Mouse (Mus musculus): ENCODE data around the gene Dnah2. TPM values are rescaled to one million over a fixed set of nuclear protein-coding genes. Genes with fewer than 3 reads are reported as not detected.
A peak's percentile ranks its signal among the peaks of the same experiment; 100 is the strongest.

The Dnah2 gene
- total and polyA plus RNA-seq, 3 experiments: under 0.01 to 0.03 TPM; not detected in 1

- Histone ChIP-seq H3K9me3 (replicated peaks; ENCODE audit: low read length) (no peaks in the 10 kb centered on the region), H3K9ac (ENCODE audit: insufficient read depth, low read depth) (no peak overlapping the region), H3K79me2 (replicated peaks; ENCODE audit: control insufficient read depth, extremely low read depth, insufficient read depth, poor library complexity, severe bottlenecking) (no peaks in the 10 kb centered on the region), H3K27me3 (replicated peaks) (no peaks in the 10 kb centered on the region), H3K4me1 (ENCODE audit: control insufficient read depth in 1 of 2, insufficient read depth in 2 of 2) (peaks cover 6 to 14% of the 10 kb centered on the region in 2 experiments; a peak in 3 of 4 replicates), H3K27ac (ENCODE audit: insufficient read depth, low read depth) (peak overlapping the region; percentile 47), H3K36me3 (replicated peaks in 1 of 2; ENCODE audit: control insufficient read depth in 1 of 2, insufficient read depth in 1 of 2, low read length in 1 of 2) (peaks cover 0 to 44% of the 10 kb centered on the region in 2 experiments), H3K4me2 (ENCODE audit: insufficient read depth, low read depth, poor library complexity, severe bottlenecking) (no peak overlapping the region), H3K4me3 (replicated peaks in 1 of 3; ENCODE audit: low read depth in 2 of 3, low read length in 2 of 3, poor library complexity in 1 of 3) (no peak overlapping the region)
- DNase-seq (ENCODE audit: extremely low read depth): no peak
- TF ChIP-seq RCOR1 (conservative IDR thresholded peaks at IDR 0.05; ENCODE audit: low read depth, low read length) (no peak), MXI1 (IDR thresholded peaks at IDR 0.05; ENCODE audit: low read depth, low read length) (no peak), NELFE (IDR thresholded peaks at IDR 0.05; ENCODE audit: low read depth, low read length) (no peak), MAFK (IDR thresholded peaks at IDR 0.05; ENCODE audit: insufficient replicate concordance, low read length) (no peak), SIN3A (IDR thresholded peaks at IDR 0.05; ENCODE audit: low read length) (no peak), UBTF (IDR thresholded peaks at IDR 0.05; ENCODE audit: low read depth, low read length) (no peak), ETS1 (conservative IDR thresholded peaks at IDR 0.05; ENCODE audit: low read depth, low read length) (no peak), EP300 (IDR thresholded peaks at IDR 0.05; ENCODE audit: low read length) (no peak), ZKSCAN1 (IDR thresholded peaks at IDR 0.05; ENCODE audit: borderline replicate concordance, low read depth, low read length) (no peak), ZC3H11A (IDR thresholded peaks at IDR 0.05; ENCODE audit: low read depth, low read length) (no peak), SMC3 (IDR thresholded peaks at IDR 0.05; ENCODE audit: low read depth, low read length) (no peak), GABPA (IDR thresholded peaks at IDR 0.05; ENCODE audit: insufficient replicate concordance, low read depth, low read length) (no peak), KAT2A (IDR thresholded peaks at IDR 0.05; ENCODE audit: insufficient replicate concordance, low read length) (no peak)
- dilution Hi-C loops (cut with MboI; ENCODE audit: extremely low pct_ligation_motif_present, extremely low pct_unique_long_range_greater_than_20kb, low sequenced_read_pairs): no loop called here
- in situ Hi-C loops (cut with MboI; ENCODE audit: low pct_ligation_motif_present, low pct_unique_long_range_greater_than_20kb, low sequenced_read_pairs): no loop called here
These were observed 169.3 kb downstream of the Dnah2 start for GRCm38 (mm10) chr11:69379600-69379999.

DNA sequence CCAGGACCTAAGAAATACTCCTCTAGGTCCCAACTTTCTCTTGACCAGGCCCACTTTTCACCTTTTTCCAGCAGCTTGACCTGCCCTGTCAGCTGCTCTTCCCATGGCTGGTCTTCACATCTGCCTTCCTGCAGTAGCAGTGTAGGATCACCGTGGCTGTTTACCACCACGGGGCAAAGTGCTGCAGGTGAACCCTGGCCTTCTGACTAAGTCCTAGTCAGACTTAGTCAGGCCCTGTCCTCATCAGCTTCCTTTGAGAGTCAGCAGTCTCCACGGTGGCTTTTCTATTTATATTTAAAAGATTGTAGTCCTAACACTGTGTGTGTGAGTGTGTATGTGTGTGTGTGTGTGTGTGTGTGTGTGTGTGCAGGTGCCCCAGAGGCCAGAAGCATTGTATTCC lies 171.1 kb downstream of the Dnah2 start:
- H3K4me3 ChIP-seq (replicated peaks in 1 of 3; ENCODE audit: low read depth in 2 of 3, low read length in 2 of 3, poor library complexity in 1 of 3): no peak overlapping the region
- no peaks in the 10 kb centered on the region for H3K9me3 ChIP-seq (replicated peaks; ENCODE audit: low read length)
- in situ Hi-C loops (cut with MboI; ENCODE audit: low pct_ligation_motif_present, low pct_unique_long_range_greater_than_20kb, low sequenced_read_pairs): no loop called here
- H3K4me1 ChIP-seq (ENCODE audit: control insufficient read depth in 1 of 2, insufficient read depth in 2 of 2): peaks cover 6 to 14% of the 10 kb centered on the region in 2 experiments; a peak in 3 of 4 replicates
- no peak overlapping the region for H3K4me2 ChIP-seq (ENCODE audit: insufficient read depth, low read depth, poor library complexity, severe bottlenecking)
- no peak overlapping the region for H3K27ac ChIP-seq (ENCODE audit: insufficient read depth, low read depth)
- no peaks in the 10 kb centered on the region for H3K27me3 ChIP-seq (replicated peaks)
- no peak for TF ChIP-seq JUND (conservative IDR thresholded peaks at IDR 0.05; ENCODE audit: low read depth, low read length)
- TF ChIP-seq ZKSCAN1 (IDR thresholded peaks at IDR 0.05; ENCODE audit: borderline replicate concordance, low read depth, low read length): no peak
- no peak for TF ChIP-seq MAFK (IDR thresholded peaks at IDR 0.05; ENCODE audit: insufficient replicate concordance, low read length)
- TF ChIP-seq NRF1 (IDR thresholded peaks at IDR 0.05; ENCODE audit: low read depth, low read length): no peak
- TF ChIP-seq RAD21 (IDR thresholded peaks at IDR 0.05; ENCODE audit: low read depth, low read length): no peak
- no peak for TF ChIP-seq ELF1 (IDR thresholded peaks at IDR 0.05; ENCODE audit: low read depth, low read length)
- no peak for TF ChIP-seq HCFC1 (IDR thresholded peaks at IDR 0.05; ENCODE audit: low read depth, low read length)
- no peak for TF ChIP-seq MAZ (IDR thresholded peaks at IDR 0.05; ENCODE audit: low read depth, low read length)
- TF ChIP-seq CHD2 (IDR thresholded peaks at IDR 0.05; ENCODE audit: low read length): no peak
- TF ChIP-seq MYC (IDR thresholded peaks at IDR 0.05; ENCODE audit: low read depth, low read length): no peak
- no peak for TF ChIP-seq JUN (IDR thresholded peaks at IDR 0.05; ENCODE audit: insufficient read depth, low read depth, low read length)
- dilution Hi-C loops (cut with MboI; ENCODE audit: extremely low pct_ligation_motif_present, extremely low pct_unique_long_range_greater_than_20kb, low sequenced_read_pairs): no loop called here
- no peaks in the 10 kb centered on the region for H3K79me2 ChIP-seq (replicated peaks; ENCODE audit: control insufficient read depth, extremely low read depth, insufficient read depth, poor library complexity, severe bottlenecking)
- DNase-seq (ENCODE audit: extremely low read depth): no peak
- H3K9ac ChIP-seq (ENCODE audit: insufficient read depth, low read depth): no peak overlapping the region
- peaks cover 7 to 48% of the 10 kb centered on the region in 2 experiments for H3K36me3 ChIP-seq (replicated peaks in 1 of 2; ENCODE audit: control insufficient read depth in 1 of 2, insufficient read depth in 1 of 2, low read length in 1 of 2)
